Mouse (Mus musculus): ENCODE measurements at regions not wholly inside any gene's neighbourhood (a gene's known extent, or its start where the extent isn't known, plus 50 kb on each side); places are given as distances from the start of the nearest gene placed in this dataset.

- TF ChIP-seq POU5F1 (IDR thresholded peaks at IDR 0.05; ENCODE audit: borderline replicate concordance, low read length): no peak
- no peak for TF ChIP-seq CTCF (conservative IDR thresholded peaks at IDR 0.05; ENCODE audit: low read length)
- no peak for TF ChIP-seq NANOG (IDR thresholded peaks at IDR 0.05; ENCODE audit: borderline replicate concordance, low read length)
- Histone ChIP-seq H3K9me3 (ENCODE audit: low read length) (no peaks in the 10 kb centered on the region), H3K4me1 (replicated peaks; ENCODE audit: low read depth, low read length) (0 out of 2 replicates have a peak, but pooled peaks cover 4% of the 10 kb centered on the region), H3K36me3 (ENCODE audit: insufficient read depth, low read length) (no peaks in the 10 kb centered on the region), H3K4me3 (replicated peaks; ENCODE audit: low read length) (no peak overlapping the region), H3K27me3 (ENCODE audit: insufficient read depth, low read length) (no peaks in the 10 kb centered on the region; the same call in 1 of the 2 replicates)
These were observed 55.2 kb upstream of the Dab2 start for GRCm38 (mm10) chr15:6244401-6244800.

GRCm38 (mm10) chr15:6245950-6246894 lies 53.4 kb upstream of the Dab2 start:
- H3K9me3 ChIP-seq (ENCODE audit: low read length): no peaks in the 10 kb centered on the region
- no peaks in the 10 kb centered on the region for H3K27me3 ChIP-seq (ENCODE audit: insufficient read depth, low read length)
- H3K36me3 ChIP-seq (ENCODE audit: insufficient read depth, low read length): no peaks in the 10 kb centered on the region
- H3K4me3 ChIP-seq (replicated peaks; ENCODE audit: low read length): no peak overlapping the region
- TF ChIP-seq NANOG (IDR thresholded peaks at IDR 0.05; ENCODE audit: borderline replicate concordance, low read length) (no peak), CTCF (conservative IDR thresholded peaks at IDR 0.05; ENCODE audit: low read length) (no peak), POU5F1 (IDR thresholded peaks at IDR 0.05; ENCODE audit: borderline replicate concordance, low read length) (no peak)
- H3K4me1 ChIP-seq (replicated peaks; ENCODE audit: low read depth, low read length): 0 out of 2 replicates have a peak, but pooled peaks cover 4% of the 10 kb centered on the region

- Histone ChIP-seq H3K27me3 (ENCODE audit: insufficient read depth, low read length) (no peaks in the 10 kb centered on the region), H3K9me3 (ENCODE audit: low read length) (no peaks in the 10 kb centered on the region), H3K4me3 (replicated peaks; ENCODE audit: low read length) (no peak overlapping the region), H3K36me3 (ENCODE audit: insufficient read depth, low read length) (no peaks in the 10 kb centered on the region), H3K4me1 (replicated peaks; ENCODE audit: low read depth, low read length) (0 out of 2 replicates have a peak, but pooled peaks cover 4% of the 10 kb centered on the region)
- TF ChIP-seq POU5F1 (IDR thresholded peaks at IDR 0.05; ENCODE audit: borderline replicate concordance, low read length) (no peak), NANOG (IDR thresholded peaks at IDR 0.05; ENCODE audit: borderline replicate concordance, low read length) (no peak), CTCF (conservative IDR thresholded peaks at IDR 0.05; ENCODE audit: low read length) (no peak)
These were observed 51.1 kb upstream of the Dab2 start for GRCm38 (mm10) chr15:6248470-6248869.

Data from E14TG2a.4 (cell line).